Mouse (Mus musculus) CH12.LX (cell line): Measurements from ENCODE around the gene Dtnb.

Experiments used
- EP300 ChIP-seq: IDR thresholded peaks from 2 replicates; pipeline ENCODE4 v1.6.1; 2011; ENCODE audit warnings: low read length, improper control_type of control experiment
- POLR2A ChIP-seq: IDR thresholded peaks from 2 replicates; pipeline ENCODE4 v1.6.1; 2011; ENCODE audit warnings: low read depth, mild to moderate bottlenecking, improper control_type of control experiment, low read length
- SIN3A ChIP-seq: IDR thresholded peaks from 2 replicates; pipeline ENCODE4 v1.6.1; 2012; ENCODE audit warnings: low read length, improper control_type of control experiment, inconsistent platforms
- USF1 ChIP-seq: IDR thresholded peaks from 2 replicates; pipeline ENCODE4 v1.6.1; 2014; ENCODE audit warnings: low read depth, mild to moderate bottlenecking, inconsistent platforms, low read length, improper control_type of control experiment
- ZC3H11A ChIP-seq: IDR thresholded peaks from 2 replicates; pipeline ENCODE4 v1.6.1; 2012; ENCODE audit warnings: low read depth, mild to moderate bottlenecking, inconsistent platforms, low read length, improper control_type of control experiment

GRCm38 (mm10) chr12:3780931-3781471, 208.8 kb downstream of the Dtnb start:
- TF ChIP-seq EP300, result no peak
- no peak for TF ChIP-seq ZC3H11A
- TF ChIP-seq SIN3A, result no peak
- TF ChIP-seq USF1, result no peak
- no peak for TF ChIP-seq POLR2A
